Mouse (Mus musculus) stomach, embryonic 16.5 days (tissue): Measurements from ENCODE around the gene Olfr429. TPM values are rescaled to one million over a fixed set of nuclear protein-coding genes. Genes with fewer than 3 reads are reported as not detected.
"Not testable (repeated sequence)": the region's sequence is repeated elsewhere in the genome, so short reads cannot be mapped to it uniquely, and the experiment has no call there.

Source experiments
- ATAC-seq: fragments of 200-750 bp; cut with Nextera tagmentation; 2 replicates; pipeline ENCODE4 v1.8.0; 2017; ENCODE audit warnings: moderate number of reproducible peaks, moderate TSS enrichment; ENCODE audit not compliant: insufficient read depth, low FRiP score
- H3K27ac ChIP-seq: fragments of 300-500 bp; sonication (generic); 2 replicates; pipeline ENCODE4 v1.5.1; 2014; ENCODE audit warnings: low read length
- H3K27me3 ChIP-seq: fragments of 300-500 bp; sonication (generic); 2 replicates; pipeline ENCODE4 v1.6.1; 2014; ENCODE audit warnings: low read length, control low read depth, mixed read lengths; ENCODE audit not compliant: control insufficient read depth, insufficient read depth
- H3K36me3 ChIP-seq: fragments of 300-500 bp; sonication (generic); 2 replicates; pipeline ENCODE4 v1.6.1; 2014; ENCODE audit warnings: low read length; ENCODE audit not compliant: control insufficient read depth, insufficient read depth
- H3K4me1 ChIP-seq: fragments of 300-500 bp; sonication (generic); 2 replicates; pipeline ENCODE4 v1.6.1; 2014; ENCODE audit warnings: low read length, control low read depth, mixed read lengths; ENCODE audit not compliant: control insufficient read depth, insufficient read depth
- H3K4me2 ChIP-seq: fragments of 300-500 bp; sonication (generic); 2 replicates; pipeline ENCODE4 v1.6.1; 2014; ENCODE audit warnings: low read depth, low read length, mixed read lengths
- H3K4me3 ChIP-seq: fragments of 300-500 bp; sonication (generic); replicated peaks from 2 replicates; pipeline ENCODE4 v1.5.1; 2014; ENCODE audit warnings: mild to moderate bottlenecking, low read length
- H3K9ac ChIP-seq: fragments of 300-500 bp; sonication (generic); 2 replicates; pipeline ENCODE4 v1.6.1; 2014; ENCODE audit warnings: low read length
- H3K9me3 ChIP-seq: fragments of 300-500 bp; sonication (generic); replicated peaks from 2 replicates; pipeline ENCODE4 v1.6.1; 2016; ENCODE audit warnings: low read length, control low read depth; ENCODE audit not compliant: control insufficient read depth
- WGBS: fragments of 180-500 bp; shearing (Covaris S2); extraction: QIAGEN DNeasy Blood & Tissue Kit; methylation state at CpG from one replicate; pipeline ENCODE4 v1.1.7; 2014; 5-methylcytosine and 5-hydroxymethylcytosine counted together
- polyA plus RNA-seq: library from polyadenylated mRNA; unstranded; fragments of >200 nt; fragmentation: Nextera tagmentation; extraction: Ambion mirVana; gene quantifications from 2 replicates; pipeline ENCODE4 v1.2.1, GENCODE M21; 2015

Gene Olfr429
- polyA plus RNA-seq, result not detected in 2 replicates

- Histone ChIP-seq H3K27ac (no peak within 1 kb of the TSS), H3K4me1 (no peaks in the 10 kb centered on the region), H3K4me2 (no peak within 1 kb of the TSS), H3K4me3 (no peak within 1 kb of the TSS), H3K9me3 (no peaks in the 10 kb centered on the region), H3K9ac (no peak within 1 kb of the TSS), H3K27me3 (no peaks in the 10 kb centered on the region), H3K36me3 (no peaks in the 10 kb centered on the region)
- 89% methylated on average over 2 of the region's 2 CpGs for WGBS
- no peak for ATAC-seq
Measured at GRCm38 (mm10) chr1:174084031-174084430, at the start of gene Olfr429. TSS of gene Olfr429 (plus strand) at chr1:174084331.

GRCm38 (mm10) chr1:174035841-174036240, 48.3 kb upstream of the Olfr429 start:
- no peak overlapping the region for H3K4me2 ChIP-seq
- no peak for ATAC-seq
- H3K27me3 ChIP-seq, result no peaks in the 10 kb centered on the region
- WGBS, result 66% methylated on average over 4 of the region's 4 CpGs
- no peak overlapping the region for H3K4me3 ChIP-seq
- H3K4me1 ChIP-seq, result no peaks in the 10 kb centered on the region
- no peak overlapping the region for H3K9ac ChIP-seq
- H3K27ac ChIP-seq, result no peak overlapping the region
- no peaks in the 10 kb centered on the region for H3K9me3 ChIP-seq
- no peaks in the 10 kb centered on the region for H3K36me3 ChIP-seq

GRCm38 (mm10) chr1:174038480-174038879, 45.7 kb upstream of the Olfr429 start:
- no peak overlapping the region for H3K27ac ChIP-seq
- H3K9ac ChIP-seq, result no peak overlapping the region
- H3K4me1 ChIP-seq, result peaks cover 3% of the 10 kb centered on the region; the same call in 1 of the 2 replicates
- H3K4me2 ChIP-seq, result no peak overlapping the region
- H3K27me3 ChIP-seq, result no peaks in the 10 kb centered on the region
- no peak for ATAC-seq
- no peaks in the 10 kb centered on the region for H3K9me3 ChIP-seq
- no peak overlapping the region for H3K4me3 ChIP-seq
- WGBS, result 69% methylated on average over 3 of the region's 3 CpGs
- no peaks in the 10 kb centered on the region for H3K36me3 ChIP-seq

- Histone ChIP-seq H3K27ac (peak within 1 kb of the TSS; percentile 27; the same call in 1 of the 2 replicates), H3K9me3 (no peaks in the 10 kb centered on the region), H3K36me3 (no peaks in the 10 kb centered on the region), H3K4me3 (no peak within 1 kb of the TSS), H3K4me2 (no peak within 1 kb of the TSS), H3K9ac (no peak within 1 kb of the TSS), H3K4me1 (peaks cover 3% of the 10 kb centered on the region; the same call in 1 of the 2 replicates), H3K27me3 (no peaks in the 10 kb centered on the region)
- peak; percentile 73; the same call in 1 of the 2 replicates for ATAC-seq
- 64% methylated on average over 7 of the region's 7 CpGs for WGBS
Measured at GRCm38 (mm10) chr1:174040523-174041177, 43.5 kb upstream of the Olfr429 start, which contains the start of gene Olfr433. TSS of gene Olfr433 (plus strand) at chr1:174040705.

- not testable (repeated sequence) for H3K9ac ChIP-seq, H3K27ac ChIP-seq, H3K27me3 ChIP-seq, H3K4me2 ChIP-seq, H3K9me3 ChIP-seq, H3K4me1 ChIP-seq, H3K36me3 ChIP-seq, H3K4me3 ChIP-seq
- WGBS, result 85% methylated on average over 12 of the region's 12 CpGs
- ATAC-seq, result 0 out of 2 replicates have a peak, but pooled peaks have one; percentile 40
Measured at GRCm38 (mm10) chr1:174042091-174042884, 41.8 kb upstream of the Olfr429 start.

GRCm38 (mm10) chr1:174044431-174044830, 39.7 kb upstream of the Olfr429 start:
- ATAC-seq, result no peak
- Histone ChIP-seq H3K9me3 (no peaks in the 10 kb centered on the region), H3K9ac (no peak overlapping the region), H3K27ac (no peak overlapping the region), H3K4me2 (no peak overlapping the region), H3K36me3 (no peaks in the 10 kb centered on the region), H3K27me3 (no peaks in the 10 kb centered on the region), H3K4me3 (no peak overlapping the region), H3K4me1 (peaks cover 3% of the 10 kb centered on the region; the same call in 1 of the 2 replicates)
- 53% methylated on average over 2 of the region's 2 CpGs for WGBS

GRCm38 (mm10) chr1:174048227-174048626, 35.9 kb upstream of the Olfr429 start:
- not testable (repeated sequence) for H3K4me3 ChIP-seq, H3K27ac ChIP-seq, H3K9me3 ChIP-seq, H3K4me1 ChIP-seq, H3K4me2 ChIP-seq, H3K36me3 ChIP-seq, H3K9ac ChIP-seq, H3K27me3 ChIP-seq, ATAC-seq
- 61% methylated on average over 6 of the region's 6 CpGs for WGBS

GRCm38 (mm10) chr1:174048893-174049292, 35.2 kb upstream of the Olfr429 start, which contains the start of gene Olfr432:
TSS of gene Olfr432 (plus strand) at chr1:174049205.
- Histone ChIP-seq H3K4me3 (no peak within 1 kb of the TSS), H3K4me1 (no peaks in the 10 kb centered on the region), H3K9me3 (no peaks in the 10 kb centered on the region), H3K27ac (no peak within 1 kb of the TSS), H3K4me2 (no peak within 1 kb of the TSS), H3K36me3 (no peaks in the 10 kb centered on the region), H3K27me3 (no peaks in the 10 kb centered on the region), H3K9ac (no peak within 1 kb of the TSS)
- no peak for ATAC-seq
- WGBS, result 64% methylated on average over 2 of the region's 2 CpGs

GRCm38 (mm10) chr1:174049357-174049756, 34.8 kb upstream of the Olfr429 start:
- H3K27me3 ChIP-seq, H3K4me1 ChIP-seq, H3K27ac ChIP-seq, ATAC-seq, H3K9me3 ChIP-seq, H3K36me3 ChIP-seq, H3K4me2 ChIP-seq, H3K9ac ChIP-seq, H3K4me3 ChIP-seq: not testable (repeated sequence)
- WGBS, result 45% methylated on average over 4 of the region's 4 CpGs
